Mouse (Mus musculus): ENCODE data around the gene Ralgps1.
A peak's percentile ranks its signal among the peaks of the same experiment; 100 is the strongest.

The Ralgps1 gene

GRCm38 (mm10) chr2:33321641-33322040 lies 49.6 kb downstream of the Ralgps1 start:
- DNase-seq (ENCODE audit: low spot score in 2 of 2) = no peak

GRCm38 (mm10) chr2:33321031-33321430 lies 50.3 kb downstream of the Ralgps1 start:
- DNase-seq (ENCODE audit: low spot score in 2 of 2) = no peak

GRCm38 (mm10) chr2:33320568-33320967 lies 50.7 kb downstream of the Ralgps1 start:
- no peak for DNase-seq (ENCODE audit: low spot score in 2 of 2)

DNA sequence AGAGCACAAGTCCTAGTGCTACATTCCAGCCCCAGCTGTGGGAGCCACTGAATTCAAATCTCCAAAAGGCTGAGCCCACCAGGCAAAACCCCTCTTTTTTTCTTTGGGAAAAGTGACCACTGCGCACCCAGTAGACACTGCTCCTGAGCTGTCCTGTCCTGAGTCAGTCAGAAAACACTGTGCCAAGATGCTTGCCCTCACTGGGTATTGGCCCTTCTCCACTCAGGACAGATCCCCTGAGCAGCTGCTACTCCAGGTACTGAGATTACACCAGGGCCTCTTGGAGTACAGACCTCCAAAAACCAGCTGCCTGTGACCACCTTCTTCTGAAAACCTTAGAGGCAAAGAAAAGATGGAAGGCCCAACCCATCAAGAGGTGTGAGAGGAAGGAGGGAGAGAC lies 51.4 kb downstream of the Ralgps1 start:
- DNase-seq (ENCODE audit: low spot score in 2 of 2) = no peak

DNA sequence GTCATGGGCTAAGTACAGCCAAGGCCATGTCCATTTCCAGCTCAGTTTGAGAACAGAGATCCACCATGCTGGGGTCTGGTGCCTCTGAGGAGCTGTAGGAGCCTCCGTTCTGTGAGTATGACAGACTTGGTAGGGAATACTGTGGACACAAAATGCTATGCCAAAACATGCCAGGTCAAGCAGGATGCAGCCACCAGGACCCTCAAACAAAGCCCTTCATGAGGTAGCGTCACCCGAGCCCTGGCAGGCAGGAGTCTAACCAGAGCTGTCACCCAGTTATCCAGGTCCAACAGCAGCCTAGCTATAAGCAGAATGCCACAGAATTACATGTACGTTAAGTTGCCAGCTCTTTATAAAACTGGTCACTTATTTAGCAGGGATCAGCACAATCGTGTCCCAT lies 51.8 kb downstream of the Ralgps1 start:
- DNase-seq (ENCODE audit: low spot score in 2 of 2) = no peak

DNA sequence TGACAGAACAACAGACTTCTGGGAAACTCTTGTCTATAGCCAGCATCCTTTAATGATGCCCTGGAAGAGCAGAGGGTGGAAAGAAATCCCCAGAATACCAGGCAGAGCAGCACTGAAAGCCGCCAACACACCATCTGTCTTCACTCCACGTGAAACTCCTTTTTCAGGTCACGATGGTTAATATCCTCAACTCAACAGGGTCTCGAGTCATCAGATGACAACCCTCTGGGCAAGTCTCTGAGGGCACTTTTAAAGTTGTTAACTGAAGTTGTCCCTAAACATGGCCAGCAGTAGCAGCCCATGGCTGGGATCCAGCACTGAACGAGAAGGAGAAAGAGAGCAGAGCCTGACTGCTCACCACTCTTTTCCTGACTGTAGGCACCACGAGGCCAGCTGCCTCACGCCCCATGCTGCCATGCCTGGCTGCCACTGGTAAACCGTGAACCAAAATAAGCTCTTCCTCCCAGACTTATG lies 52.8 kb downstream of the Ralgps1 start:
- DNase-seq (ENCODE audit: low spot score in 2 of 2) = peak in 1 of 2 experiments; percentile 62

GRCm38 (mm10) chr2:33316516-33316915 lies 54.8 kb downstream of the Ralgps1 start:
- DNase-seq (ENCODE audit: low spot score in 2 of 2) = peak in 1 of 2 experiments; percentile 62

DNA sequence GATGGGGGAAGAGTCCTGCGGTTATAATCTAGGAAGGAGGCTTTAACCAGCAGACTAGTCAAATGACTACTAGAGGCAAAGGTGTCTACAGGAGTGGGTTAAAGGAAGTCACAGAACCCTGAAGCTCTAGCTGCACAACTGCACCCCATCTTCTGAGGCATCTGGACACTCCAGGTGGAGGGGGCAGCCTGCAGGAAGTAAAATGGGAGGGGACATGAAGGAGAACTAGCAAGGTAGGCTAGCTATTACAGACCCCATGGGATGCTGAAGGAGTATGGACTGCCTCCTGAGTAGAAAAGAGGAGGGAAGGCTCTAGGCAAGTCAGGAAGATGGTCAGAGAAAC lies 55.3 kb downstream of the Ralgps1 start:
- no peak for DNase-seq (ENCODE audit: low spot score in 2 of 2)

DNA sequence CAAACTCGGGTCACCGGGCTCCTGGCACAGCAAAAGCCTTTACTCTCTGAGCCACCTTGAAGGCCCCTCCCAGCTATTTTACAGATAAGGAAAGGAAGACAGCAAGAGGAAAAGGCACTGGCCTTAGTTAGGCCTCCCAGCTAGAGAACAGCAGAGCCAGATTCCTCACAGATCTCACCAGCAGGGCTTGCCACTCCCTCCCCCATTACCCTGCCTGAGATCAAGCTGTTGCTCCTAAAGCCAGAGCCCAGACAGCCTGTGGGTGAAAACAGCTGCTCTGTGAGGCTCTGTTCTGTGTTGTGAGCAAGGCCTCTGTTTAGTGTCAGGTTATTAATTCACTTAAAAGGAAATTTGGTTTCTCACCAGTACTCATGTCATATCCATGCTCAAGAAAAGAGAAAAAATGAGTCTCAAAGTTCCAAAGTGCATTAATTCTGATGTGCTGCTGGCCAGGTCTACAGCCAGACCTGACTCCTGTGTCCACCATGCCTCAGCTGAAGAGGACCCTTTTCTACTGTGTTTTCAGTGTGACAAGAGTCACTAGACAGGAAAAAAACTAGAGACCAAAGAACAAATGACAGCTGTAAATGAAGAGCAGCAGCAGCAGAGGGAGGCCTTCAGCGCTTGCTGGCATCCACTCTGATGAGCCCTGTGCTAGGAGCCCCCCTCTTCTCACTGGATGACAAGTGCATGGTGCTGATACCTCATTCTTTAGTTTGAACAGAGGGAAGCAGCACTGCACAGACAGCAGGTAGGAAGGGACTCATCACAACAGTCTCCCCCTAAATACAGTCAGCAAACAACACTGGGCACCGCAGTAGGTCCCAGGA lies 55.8 kb downstream of the Ralgps1 start:
- peak in 1 of 2 experiments; percentile 31 for DNase-seq (ENCODE audit: low spot score in 2 of 2)

DNA sequence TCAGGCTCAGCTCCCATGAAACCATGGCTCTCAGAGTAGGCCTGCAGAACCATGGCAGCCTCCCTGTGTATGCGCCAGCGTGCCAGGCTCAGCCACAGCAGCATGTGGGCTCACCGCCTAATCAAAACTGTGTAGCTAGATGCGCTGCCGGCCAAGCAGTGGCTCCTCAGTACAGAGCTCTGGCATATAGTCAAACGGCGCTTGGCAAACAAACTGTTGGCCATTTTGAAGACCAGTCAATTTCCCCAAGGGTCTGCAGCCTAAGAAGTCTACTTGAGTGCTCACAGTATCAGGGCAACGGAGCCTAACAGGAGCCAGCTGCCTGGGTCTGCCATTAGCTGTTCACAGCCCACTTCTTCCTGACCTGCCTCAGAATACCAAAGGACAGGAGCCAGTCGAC lies 61.9 kb downstream of the Ralgps1 start:
- peak in 1 of 2 experiments; percentile 64 for DNase-seq (ENCODE audit: low spot score in 2 of 2)

DNA sequence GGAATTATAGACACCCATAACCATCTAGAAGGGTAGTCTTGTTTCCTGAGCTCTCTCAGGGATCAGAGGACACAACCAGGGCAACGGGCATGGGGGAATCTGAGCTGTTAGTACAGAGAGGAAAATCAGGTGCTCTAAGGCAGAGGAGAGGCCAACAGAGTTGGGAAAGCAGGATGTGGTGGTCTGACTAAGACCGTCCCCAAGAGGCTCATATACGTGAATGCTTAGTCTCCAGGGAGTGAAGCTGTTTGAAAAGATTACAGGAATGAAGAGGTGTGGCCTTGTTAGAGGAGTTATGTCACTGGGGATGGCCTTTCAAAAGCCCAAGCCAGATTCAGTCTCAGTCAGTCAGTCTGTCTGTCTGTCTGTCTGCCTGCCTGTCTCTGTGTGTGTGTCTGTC lies 64.7 kb downstream of the Ralgps1 start:
- no peak for DNase-seq (ENCODE audit: low spot score in 2 of 2)

GRCm38 (mm10) chr2:33303416-33303947 lies 67.8 kb downstream of the Ralgps1 start:
- DNase-seq (ENCODE audit: low spot score in 2 of 2) = no peak

DNA sequence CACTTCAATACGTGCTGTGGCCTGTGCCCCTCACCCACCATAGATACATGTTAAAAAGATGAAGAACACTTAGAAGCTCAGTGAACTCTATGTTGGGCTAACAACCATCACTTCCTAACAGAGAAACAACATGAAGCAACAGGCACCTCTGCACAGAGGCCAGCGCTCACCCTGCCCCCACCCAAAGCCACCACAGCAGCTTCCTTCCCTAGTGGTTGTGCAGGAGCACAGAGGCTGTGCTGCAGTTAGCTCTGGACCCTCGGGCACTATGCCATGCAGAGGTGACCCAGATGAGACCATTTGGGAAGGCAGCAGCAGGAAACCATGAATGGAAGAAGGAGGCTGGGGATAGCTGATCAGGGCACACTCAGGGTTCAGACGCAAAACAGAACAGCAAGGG lies 68.5 kb downstream of the Ralgps1 start:
- DNase-seq (ENCODE audit: low spot score in 2 of 2) = no peak

- no peak for DNase-seq (ENCODE audit: low spot score in 2 of 2)
Measured at GRCm38 (mm10) chr2:33302405-33302804, 68.9 kb downstream of the Ralgps1 start.

GRCm38 (mm10) chr2:33300371-33301046 lies 70.8 kb downstream of the Ralgps1 start:
- DNase-seq (ENCODE audit: low spot score in 2 of 2) = peak in 1 of 2 experiments; percentile 33

DNA sequence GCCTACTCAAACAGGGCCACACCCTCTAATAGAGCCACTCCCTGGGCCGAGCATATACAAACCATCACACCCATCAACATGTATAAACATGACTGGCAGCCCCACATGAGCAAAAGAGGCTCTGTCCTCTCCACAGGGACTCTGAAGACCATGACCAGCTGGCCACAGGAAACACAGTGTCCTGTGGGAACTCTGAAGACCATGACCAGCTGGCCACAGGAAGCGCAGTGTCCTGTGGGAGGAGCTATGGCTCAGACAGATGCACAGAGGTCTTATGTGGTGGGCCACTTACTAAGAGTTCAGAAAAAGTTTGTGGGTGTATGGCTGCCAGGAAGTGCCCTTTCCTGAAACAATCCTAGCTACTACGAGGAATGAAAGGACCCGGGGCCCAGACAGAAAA lies 72.4 kb downstream of the Ralgps1 start:
- no peak for DNase-seq (ENCODE audit: low spot score in 2 of 2)

DNA sequence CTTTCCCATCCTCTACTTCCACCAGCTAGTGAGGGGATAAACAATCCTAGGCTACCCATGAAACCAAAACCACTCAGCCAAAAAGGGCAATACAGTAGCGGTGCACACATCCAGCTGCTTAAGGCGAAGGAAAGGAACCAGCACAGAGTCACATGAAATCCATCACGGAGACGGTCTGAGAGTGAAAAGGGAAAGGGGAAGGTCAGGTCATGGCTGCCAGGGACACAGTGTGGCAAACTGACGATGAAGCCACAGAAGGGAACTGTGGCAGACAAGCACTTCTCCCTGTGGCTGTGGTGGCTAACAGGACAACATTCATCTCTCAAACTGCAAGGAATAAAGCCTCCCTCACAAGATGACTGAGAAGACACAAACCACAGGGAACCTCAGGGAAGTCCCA lies 76.2 kb downstream of the Ralgps1 start:
- no peak for DNase-seq (ENCODE audit: low spot score in 2 of 2)

GRCm38 (mm10) chr2:33292057-33292456 lies 79.2 kb downstream of the Ralgps1 start:
- no peak for DNase-seq (ENCODE audit: low spot score in 2 of 2)

GRCm38 (mm10) chr2:33290491-33290890 lies 80.8 kb downstream of the Ralgps1 start:
- DNase-seq (ENCODE audit: low spot score in 2 of 2) = no peak

- no peak for DNase-seq (ENCODE audit: low spot score in 2 of 2)
Measured at GRCm38 (mm10) chr2:33288837-33289236, 82.4 kb downstream of the Ralgps1 start.

DNA sequence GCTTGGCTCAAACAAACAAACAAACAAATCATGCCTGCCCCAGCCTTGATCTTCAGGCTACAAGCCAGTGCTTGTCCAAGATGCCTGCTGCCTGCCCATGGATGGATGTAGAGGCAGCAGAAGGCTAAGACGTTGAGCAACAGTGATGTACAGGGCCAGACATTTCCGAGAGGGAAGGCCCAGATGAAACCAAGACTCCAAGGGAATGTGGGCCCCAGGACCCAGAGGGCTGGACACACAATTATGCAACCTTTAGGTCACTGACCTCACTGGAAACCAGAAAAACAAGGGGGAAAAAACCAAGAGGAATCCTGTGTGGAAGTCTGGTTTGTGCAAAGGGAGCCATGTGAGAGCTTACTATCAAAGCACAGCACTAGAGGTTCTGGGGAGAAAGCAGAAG lies 87.6 kb downstream of the Ralgps1 start:
- DNase-seq (ENCODE audit: low spot score in 2 of 2) = no peak

GRCm38 (mm10) chr2:33282877-33283276 lies 88.4 kb downstream of the Ralgps1 start:
- DNase-seq (ENCODE audit: low spot score in 2 of 2) = no peak

DNA sequence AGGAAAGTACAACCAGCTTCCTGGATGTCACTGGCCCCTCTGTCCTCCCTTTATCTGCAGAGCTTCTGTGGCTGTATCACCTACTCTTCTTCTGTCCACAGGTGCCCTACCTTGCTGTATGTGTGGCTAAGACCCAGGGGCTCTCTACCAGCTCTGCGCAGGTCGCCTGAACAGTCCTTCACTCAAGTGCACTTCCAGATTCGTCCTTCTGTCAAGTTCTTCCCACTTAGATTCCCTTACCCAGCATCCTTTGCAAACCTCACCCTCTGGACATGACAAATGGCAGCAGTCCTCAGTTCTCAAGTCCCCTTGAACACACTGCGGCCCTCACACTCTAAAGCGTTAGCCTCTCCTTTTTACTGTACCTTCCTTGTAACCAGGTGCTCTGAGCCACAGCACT lies 89.5 kb downstream of the Ralgps1 start:
- no peak for DNase-seq (ENCODE audit: low spot score in 2 of 2)
